Mouse (Mus musculus) C2C12 (cell line): ENCODE measurements around the gene Nipbl.

Experiments used
- CEBPB ChIP-seq: IDR thresholded peaks from one replicate; pipeline ENCODE4 v1.6.1; 2011; ENCODE audit warnings: low read depth, mild to moderate bottlenecking, control low read depth, moderate library complexity
- CTCF ChIP-seq: IDR thresholded peaks from one replicate; pipeline ENCODE4 v1.5.1; 2011; ENCODE audit not compliant: control insufficient read depth, insufficient read depth, insufficient read length
- MAX ChIP-seq: IDR thresholded peaks from one replicate; pipeline ENCODE4 v1.6.1; 2011; ENCODE audit warnings: mild to moderate bottlenecking, control low read depth
- MYOD1 ChIP-seq: IDR thresholded peaks from one replicate; pipeline ENCODE4 v1.6.1; 2011; ENCODE audit warnings: low read depth; ENCODE audit not compliant: control insufficient read depth, insufficient read length
- MYOG ChIP-seq: IDR thresholded peaks from one replicate; pipeline ENCODE4 v1.6.1; 2011; ENCODE audit not compliant: control insufficient read depth, insufficient read length; ENCODE audit errors: extremely low read depth
- USF1 ChIP-seq: IDR thresholded peaks from one replicate; pipeline ENCODE4 v1.6.1; 2011; ENCODE audit warnings: low read depth, mild to moderate bottlenecking, control low read depth, moderate library complexity

- no peak for TF ChIP-seq USF1
- TF ChIP-seq CTCF: no peak
- no peak for TF ChIP-seq MYOD1
- TF ChIP-seq CEBPB: no peak
- TF ChIP-seq MYOG: no peak
- TF ChIP-seq MAX: no peak
Observed at GRCm38 (mm10) chr15:8442761-8443160, 1.5 kb downstream of the Nipbl start.
